Mouse (Mus musculus) brain, embryonic 14.5 days (tissue): ENCODE data around the gene Ppp1ca.

Experiments used
- CTCF ChIP-seq: fragments of 200-500 bp; IDR thresholded peaks from 2 replicates; pipeline ENCODE4 v1.5.1; 2012; ENCODE audit warnings: inconsistent platforms, mild to moderate bottlenecking, moderate library complexity, borderline replicate concordance; ENCODE audit not compliant: insufficient read depth, insufficient read length; ENCODE audit errors: extremely low read depth
- POLR2A ChIP-seq: fragments of 200-500 bp; IDR thresholded peaks from 2 replicates; pipeline ENCODE4 v1.6.1; 2012; ENCODE audit warnings: mild to moderate bottlenecking, inconsistent platforms, borderline replicate concordance; ENCODE audit not compliant: poor library complexity, insufficient read depth, insufficient read length, severe bottlenecking; ENCODE audit errors: extremely low read depth

DNA sequence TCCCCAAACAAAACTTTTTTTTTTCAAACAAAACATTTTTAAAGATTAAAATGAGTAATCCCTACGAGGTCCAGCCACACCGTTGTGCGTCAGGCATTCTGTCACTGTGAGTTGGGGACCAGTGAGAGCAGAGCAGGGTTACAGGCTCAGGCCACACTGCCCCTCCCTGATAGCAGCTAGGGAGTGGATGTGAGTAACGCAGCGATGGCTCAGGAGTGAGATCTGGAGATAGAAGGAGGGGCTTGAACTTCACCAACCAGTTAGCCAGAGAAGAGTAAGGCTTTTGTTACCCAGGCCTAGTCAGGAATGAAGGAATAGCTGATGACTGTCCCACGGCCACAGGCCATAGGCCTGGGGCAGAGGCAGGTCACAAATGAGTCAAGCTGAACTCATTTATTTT lies 52.9 kb downstream of the Ppp1ca start:
- TF ChIP-seq POLR2A (no peak), CTCF (no peak)
